Mouse (Mus musculus): Measurements from ENCODE around the gene Tfpt. TPM values are rescaled to one million over a fixed set of nuclear protein-coding genes. Genes with fewer than 3 reads are reported as not detected.

Tfpt gene
- total RNA-seq (2015; ENCODE audit: low replicate concordance): 4.2 and 4.6 TPM in 2 replicates
- total RNA-seq (2017; ENCODE audit: low replicate concordance): 15.4 and 15.5 TPM in 2 replicates

DNA sequence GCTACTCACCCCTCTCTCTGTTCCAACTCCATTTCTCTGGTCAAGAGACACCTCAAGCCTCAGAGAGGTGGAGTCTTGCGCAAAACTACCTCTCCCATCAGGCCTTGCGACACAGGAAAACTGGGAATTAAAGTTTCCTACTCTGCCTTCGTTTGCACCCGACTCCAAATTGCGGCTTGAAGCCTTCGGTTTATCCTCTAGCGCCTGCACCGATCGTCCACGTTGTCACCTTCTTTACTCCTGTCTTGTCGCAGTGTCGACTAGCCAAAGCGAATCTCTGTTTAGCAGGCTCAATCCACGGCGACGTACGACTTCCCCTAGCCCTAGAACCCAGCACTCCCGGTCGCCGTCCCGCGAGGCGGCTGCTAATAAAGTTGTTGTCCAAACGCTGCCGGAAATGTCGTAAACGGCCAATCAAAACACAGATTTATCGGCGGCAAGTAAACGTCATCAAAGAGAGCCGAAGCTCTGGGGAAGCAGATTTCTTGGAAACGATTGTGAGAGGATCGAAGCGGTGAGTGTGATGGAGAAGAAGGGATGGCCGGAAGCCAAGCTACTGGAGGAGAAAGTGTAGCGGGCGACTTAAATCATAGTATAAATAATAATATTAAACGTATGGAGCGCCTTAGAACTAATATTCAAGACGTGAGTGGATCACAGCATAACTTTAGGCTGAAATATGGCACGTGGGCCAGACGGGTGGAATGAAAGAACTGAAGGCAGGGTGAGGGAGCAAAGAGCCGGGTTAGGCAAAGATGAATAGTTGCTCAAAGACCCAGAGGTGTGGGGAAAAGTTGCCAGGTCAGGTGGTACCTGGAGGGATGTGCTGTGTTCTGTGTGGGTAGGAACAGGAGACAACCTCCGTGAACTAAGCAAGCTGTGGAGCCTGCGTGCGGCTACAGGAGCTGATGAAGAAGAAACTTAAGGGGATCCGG lies at the start of gene Tfpt, which contains the start of gene Prpf31:
Tfpt (minus strand) TSS at position 387 of the 935 bp plus-strand sequence.
Prpf31 (plus strand) TSS at position 443 of the 935 bp plus-strand sequence.
- peak; percentile 92 for ATAC-seq (replicated peaks; ENCODE audit: low FRiP score, poor library complexity, severe bottlenecking)

DNA sequence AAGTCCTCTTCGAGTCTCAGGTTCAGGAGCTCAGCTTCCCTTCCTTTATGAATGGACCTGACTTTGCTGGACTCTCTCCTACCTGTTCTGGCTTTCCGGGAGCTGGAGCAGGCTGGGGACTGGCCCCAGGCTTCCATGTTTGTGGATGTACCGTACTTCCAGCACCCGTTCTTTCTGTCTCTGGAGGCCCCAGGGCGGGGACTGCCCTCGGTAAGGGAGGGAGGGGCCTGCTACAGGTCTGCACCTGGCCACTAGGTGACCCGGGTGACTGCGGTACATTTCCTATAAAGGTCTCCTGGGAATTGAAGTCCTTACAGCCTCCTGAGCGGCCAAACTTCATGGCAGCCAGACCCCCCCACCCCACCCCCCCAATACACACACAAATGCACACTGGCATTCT lies 47.6 kb upstream of the Tfpt start, which contains the start of gene Tmc4:
Tmc4 (minus strand) TSS at position 212 of the 400 bp plus-strand sequence.
- ATAC-seq (replicated peaks; ENCODE audit: low FRiP score, poor library complexity, severe bottlenecking): no peak

DNA sequence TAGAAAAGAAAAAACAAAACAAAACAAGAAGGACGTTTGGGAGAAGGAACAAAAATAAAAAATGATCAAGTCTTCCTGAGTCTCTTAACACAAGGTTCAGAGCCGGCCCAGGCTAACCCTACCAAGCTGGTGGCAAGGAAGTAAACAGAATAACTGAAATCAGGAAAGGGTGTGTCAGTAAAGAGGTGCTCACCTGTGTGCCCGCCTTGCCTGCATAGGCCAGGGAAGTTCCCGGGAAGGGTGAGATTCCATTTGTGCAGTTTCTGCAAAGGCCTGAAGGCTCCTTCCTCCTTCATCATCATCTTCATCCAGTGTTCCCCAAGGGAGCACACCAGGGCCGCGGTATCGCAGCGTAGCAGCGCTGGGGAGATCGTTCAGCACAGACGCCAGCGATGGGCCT lies 46.6 kb upstream of the Tfpt start:
- no peak for ATAC-seq (replicated peaks; ENCODE audit: low FRiP score, poor library complexity, severe bottlenecking)

DNA sequence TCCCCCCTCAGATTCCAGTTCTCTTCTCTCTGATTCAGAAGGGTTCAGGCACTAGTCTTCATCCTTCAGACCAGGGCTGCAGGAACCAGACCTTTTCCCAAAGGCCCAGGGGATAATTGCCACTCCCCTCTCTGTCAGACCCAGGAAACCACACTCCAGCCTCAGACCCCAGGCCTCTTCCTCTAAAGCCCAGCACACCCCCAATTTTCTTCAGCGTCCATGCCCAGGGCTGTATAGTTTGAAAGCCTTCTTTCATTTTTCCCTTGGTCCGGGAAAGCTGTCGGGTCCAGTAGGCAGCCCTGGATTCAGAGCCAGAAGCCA lies 45.5 kb upstream of the Tfpt start:
- ATAC-seq (replicated peaks; ENCODE audit: low FRiP score, poor library complexity, severe bottlenecking): no peak

DNA sequence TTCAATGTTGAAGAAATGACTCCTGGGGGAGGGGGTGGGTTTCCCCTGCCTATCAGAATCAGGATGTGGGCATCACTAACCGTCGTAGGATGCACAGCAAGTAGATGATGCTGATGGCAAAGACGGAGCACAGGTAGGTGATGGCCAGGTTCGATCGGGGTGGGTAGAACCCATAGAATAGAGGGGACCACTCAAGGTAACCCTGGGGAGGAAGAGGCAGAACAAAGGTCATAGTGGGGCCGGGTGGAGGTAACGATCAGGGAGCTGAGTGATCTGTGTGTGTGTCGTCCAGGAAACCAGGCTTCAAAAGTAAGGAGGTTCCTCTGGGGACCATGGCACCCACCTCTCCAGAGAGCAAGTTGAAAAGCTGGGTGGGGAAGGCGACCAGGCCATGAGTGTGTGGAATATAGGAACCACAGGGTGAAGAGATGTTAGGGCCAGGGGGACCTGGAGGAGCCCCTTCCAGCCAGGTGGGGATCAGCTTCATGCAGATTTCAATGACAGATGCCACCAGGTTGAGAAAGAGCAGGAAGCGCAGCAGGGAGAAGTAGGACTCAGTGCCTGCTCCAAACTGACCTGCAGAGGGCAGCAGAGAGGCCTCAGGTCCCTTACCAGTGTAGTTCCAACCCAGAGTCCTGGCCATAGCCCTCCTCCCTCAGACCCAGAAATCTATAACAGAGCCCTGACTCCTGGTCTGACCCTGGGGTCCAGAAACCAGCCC lies 44.9 kb upstream of the Tfpt start:
- peak; percentile 93 for ATAC-seq (replicated peaks; ENCODE audit: low FRiP score, poor library complexity, severe bottlenecking)

DNA sequence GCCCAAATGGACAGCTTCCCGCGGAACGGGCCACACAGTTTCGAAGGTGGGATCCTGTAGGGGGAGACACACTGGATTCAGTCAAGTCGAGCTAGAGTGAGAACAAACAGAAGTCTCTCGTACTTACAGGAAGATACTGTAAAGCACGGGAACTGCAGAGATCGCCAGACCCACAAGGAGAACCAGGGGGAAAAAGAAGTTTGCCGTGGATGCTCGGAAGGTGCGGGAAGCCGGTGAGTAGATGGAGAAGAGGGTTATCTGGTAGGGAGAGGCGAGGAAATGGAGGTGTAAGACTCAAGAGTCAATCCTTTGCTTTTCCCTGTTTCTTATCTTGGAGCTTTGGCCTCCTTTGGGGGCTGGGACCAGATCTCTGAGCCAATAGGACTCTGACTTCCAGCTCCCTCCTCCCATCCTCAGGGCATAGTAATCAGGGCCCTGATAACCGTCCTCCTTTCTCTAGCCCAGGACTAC lies 37.2 kb upstream of the Tfpt start:
- ATAC-seq (replicated peaks; ENCODE audit: low FRiP score, poor library complexity, severe bottlenecking): no peak

DNA sequence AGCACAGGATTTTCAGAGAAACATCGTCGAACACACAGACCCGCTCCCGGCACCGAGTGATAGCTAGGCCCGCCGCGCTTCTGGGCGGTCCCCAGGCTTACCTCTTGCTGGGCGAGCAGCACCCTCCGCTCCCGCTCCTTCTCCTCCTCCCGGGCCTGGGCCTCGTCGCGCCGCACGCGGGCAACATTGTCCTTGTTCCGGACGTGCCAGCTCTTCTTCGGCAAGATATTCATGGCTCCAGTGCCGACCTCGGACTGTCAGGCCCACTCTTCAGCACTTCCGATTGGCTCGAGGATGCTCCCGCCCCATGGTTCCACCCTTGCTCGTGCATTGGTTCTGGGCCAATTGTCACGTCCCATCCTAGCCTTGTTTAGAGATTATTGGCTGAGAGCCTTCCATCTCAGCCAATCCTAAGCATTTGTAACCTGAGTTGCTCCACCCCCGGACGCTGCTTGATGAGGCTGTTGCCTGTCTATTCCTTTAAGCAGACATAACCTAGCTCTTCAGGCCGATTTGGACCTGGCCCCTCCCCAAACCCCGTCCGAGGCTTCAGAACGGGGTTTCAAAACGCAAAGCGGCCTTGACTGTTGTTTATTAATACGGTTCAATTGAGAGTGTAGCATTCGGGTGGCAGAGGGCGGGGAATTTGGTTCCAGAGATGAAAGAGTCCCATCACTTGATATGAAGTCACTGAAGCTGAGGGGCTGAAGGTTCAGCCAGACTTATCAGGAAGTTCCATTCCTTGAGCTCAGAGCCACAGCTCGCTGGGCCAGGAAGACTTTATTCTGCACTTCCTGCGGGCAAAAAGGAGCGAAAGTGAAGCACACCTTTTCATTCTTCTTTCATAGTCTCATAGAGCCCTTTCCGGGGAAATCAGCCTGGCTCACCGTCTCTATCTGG lies 35.7 kb upstream of the Tfpt start, which contains the start of gene Leng1:
Leng1 (minus strand) TSS at position 626 of the 900 bp plus-strand sequence.
- ATAC-seq (replicated peaks; ENCODE audit: low FRiP score, poor library complexity, severe bottlenecking): peak; percentile 94

DNA sequence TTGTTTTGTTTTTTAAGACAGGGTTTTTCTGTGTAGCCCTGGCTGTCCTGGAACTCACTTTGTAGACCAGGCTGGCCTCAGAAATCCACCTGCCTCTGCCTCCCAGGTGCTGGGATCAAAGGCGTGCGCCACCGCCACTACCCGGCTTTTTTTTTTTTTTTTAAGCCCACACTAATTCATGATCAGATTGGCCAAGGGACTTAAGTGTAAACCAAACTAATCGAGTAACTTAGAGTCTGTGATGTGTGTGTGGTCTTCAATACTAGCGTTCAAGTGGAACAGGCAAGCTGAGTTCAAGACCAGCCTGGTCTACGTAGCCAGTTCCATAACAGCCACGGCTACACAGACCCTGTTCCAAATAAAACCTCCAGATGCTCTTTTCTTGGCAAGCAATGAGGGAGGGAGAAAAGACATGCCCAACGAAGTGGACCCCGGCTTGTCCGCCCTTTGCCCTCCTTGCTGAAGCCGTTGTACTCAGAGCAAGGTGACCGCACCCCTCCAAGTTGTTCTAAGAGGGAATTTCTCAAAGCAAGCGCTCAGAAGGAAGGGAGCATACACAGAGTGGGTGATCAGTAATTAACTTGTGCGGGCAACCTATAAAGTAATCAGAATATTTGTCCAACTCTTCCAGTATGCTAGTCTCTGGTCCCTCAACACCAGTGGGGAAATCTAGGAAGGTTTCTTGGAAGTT lies 34.9 kb upstream of the Tfpt start:
- ATAC-seq (replicated peaks; ENCODE audit: low FRiP score, poor library complexity, severe bottlenecking): no peak

DNA sequence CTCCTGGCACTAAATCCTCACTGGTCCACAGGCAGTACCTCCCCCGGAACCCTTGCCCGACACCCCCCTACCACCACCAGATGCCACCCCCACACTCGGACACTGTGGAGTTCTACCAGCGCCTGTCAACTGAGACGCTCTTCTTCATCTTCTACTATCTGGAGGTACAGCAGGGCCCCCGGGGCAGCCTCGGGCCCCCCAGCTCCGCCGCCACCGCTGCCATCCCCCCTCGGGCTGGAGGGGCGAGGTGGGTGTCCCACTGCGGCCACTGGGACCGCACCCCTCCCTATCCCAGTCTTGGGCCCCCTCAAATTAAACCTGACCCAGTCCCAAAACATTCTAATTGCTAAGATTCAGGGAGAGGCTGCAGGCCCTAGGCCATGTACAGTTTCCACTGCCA lies 28.8 kb upstream of the Tfpt start:
- ATAC-seq (replicated peaks; ENCODE audit: low FRiP score, poor library complexity, severe bottlenecking): no peak

DNA sequence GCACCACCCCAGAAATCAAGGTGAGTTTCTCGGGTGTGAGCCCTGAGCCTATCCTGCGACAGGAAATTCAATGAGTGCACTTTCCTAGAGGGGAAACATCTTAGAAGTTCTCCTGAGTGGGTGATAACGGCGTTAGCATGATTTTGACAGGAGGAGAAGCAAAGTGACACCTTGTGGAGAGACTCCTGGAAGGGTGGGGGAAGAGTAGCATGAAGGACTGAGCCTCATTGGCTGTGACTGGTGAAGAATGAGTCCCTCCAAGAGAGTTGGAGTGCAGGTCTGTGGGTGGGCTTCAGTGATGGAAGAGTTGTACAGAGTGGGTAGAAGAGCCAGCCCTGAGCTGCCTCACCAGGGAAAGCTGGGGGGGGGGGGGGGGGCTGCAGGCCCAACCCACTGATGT lies 27.2 kb upstream of the Tfpt start:
- no peak for ATAC-seq (replicated peaks; ENCODE audit: low FRiP score, poor library complexity, severe bottlenecking)

DNA sequence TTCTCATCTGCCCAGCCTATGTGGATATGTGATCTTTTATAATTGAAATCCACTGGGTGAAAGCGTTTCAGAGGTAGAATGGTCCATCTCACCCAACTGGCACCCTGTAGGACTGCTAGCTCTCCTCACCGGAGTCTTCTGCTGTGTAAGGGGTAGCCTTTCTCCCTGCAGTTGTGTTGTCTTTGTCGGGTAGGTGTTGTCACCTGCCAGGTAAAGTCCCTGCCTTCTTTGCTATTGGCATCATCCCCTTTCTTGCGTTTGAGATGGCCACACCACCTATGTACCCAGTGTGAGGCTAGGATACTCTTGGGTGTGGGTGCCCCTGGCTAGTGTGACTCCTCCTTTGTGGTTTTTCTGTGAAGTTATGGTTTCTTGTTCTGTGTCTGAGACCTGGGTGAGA lies 16.9 kb upstream of the Tfpt start:
- ATAC-seq (replicated peaks; ENCODE audit: low FRiP score, poor library complexity, severe bottlenecking): no peak

DNA sequence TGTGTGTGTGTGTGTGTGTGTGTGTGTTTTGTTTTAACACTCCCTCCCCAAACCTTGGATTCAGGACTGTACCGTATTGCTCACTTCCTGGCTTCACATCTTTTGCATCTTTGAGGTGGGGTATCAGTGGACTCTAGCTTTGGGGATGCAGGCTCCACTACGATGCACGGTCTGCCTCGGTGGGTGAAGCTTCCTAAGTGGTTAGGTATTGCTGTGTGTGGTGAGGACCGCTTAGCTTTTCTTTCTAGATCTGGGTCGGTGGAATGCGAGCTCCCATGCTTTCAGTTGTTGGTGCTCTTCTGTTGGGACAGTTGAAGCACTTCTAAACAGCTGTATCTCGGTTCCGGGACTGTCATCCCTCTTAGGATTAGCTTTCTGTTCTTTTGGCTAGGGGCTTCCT lies 16.5 kb upstream of the Tfpt start:
- no peak for ATAC-seq (replicated peaks; ENCODE audit: low FRiP score, poor library complexity, severe bottlenecking)

DNA sequence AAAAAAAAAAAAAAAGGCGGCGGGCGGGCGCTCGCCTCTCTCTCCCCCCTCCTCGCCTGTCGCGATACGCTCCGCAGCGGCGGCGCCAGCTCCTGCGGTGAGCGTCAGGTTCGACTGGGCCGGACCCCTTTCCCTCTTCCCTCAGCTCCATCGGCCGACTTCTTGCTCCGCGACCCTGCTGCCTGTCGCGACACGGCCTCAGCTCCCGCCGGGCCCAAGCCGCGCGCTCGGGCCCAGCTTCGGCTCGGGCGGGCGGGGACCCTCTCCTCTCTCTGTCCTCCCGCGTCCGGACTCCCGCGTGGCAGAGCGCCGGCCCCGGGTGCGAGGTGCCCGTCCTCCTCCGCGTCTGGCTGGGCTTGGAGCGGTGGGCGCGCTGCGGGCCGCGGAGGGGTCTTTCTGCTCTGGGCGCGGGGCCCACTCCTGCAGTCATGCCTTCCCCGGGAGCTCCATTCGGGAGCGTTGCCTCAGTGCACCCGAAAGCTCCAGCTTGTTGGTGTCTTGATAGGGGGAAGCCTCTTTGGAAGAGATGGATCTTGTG lies 15.8 kb upstream of the Tfpt start:
- peak; percentile 26 for ATAC-seq (replicated peaks; ENCODE audit: low FRiP score, poor library complexity, severe bottlenecking)

DNA sequence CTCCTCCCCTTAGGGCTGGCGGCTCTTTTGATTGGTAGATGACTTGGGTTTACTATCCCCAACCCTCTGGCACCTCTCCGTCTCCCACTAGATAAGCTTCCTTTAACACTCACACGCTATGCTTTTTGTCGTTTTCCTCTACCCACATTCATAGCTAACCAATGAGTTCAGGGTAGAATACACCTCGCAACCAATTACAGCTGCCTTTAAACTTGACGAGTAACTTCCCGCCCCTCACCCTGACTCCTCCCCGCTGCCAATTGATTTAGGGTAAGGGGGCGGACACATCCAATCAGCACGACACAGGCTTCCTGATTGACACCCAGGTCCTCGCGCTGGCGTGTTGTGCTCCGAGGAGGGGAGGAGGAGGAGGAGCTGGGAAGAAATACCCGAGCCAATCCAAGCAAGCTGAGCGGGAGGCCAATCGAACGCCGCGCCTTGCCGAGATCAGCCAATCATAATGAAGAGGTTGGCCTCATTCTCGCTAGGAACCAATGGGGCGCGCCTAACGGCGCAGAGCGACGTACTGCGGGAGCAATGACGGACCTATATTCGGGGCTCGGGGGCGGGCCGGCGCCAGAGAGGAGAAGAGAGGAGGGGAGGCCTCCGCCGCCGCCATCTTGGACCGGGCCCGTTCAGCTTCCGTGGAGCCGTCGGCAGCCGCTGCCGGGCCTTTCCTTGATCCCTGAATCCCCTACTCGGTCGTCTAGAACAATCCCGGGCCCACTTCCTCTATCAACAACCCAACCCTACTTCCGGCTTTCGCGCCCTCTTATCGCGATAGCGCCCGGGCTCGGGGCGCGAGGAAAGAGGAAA lies 15.2 kb upstream of the Tfpt start, which contains the start of gene Cnot3:
Cnot3 (plus strand) TSS at position 597 of the 816 bp plus-strand sequence.
- peak; percentile 92 for ATAC-seq (replicated peaks; ENCODE audit: low FRiP score, poor library complexity, severe bottlenecking)

DNA sequence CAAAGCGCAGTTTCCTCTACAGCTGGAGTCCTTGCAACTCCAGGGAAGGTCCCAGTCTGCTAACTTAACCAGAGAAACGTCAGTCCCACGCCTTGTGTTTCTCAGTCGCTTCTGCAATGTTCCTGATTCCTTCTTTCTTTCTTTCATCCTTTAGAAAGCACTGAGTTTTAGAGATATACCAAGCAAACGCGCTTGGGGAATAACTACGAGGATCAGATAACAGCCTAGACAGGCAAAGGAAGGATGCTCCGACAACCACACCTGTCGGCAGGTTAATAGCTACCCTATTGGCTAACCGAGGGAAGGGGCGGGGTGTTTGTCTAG lies 14.6 kb upstream of the Tfpt start:
- ATAC-seq (replicated peaks; ENCODE audit: low FRiP score, poor library complexity, severe bottlenecking): peak; percentile 2; the same call in 1 of the 2 replicates

DNA sequence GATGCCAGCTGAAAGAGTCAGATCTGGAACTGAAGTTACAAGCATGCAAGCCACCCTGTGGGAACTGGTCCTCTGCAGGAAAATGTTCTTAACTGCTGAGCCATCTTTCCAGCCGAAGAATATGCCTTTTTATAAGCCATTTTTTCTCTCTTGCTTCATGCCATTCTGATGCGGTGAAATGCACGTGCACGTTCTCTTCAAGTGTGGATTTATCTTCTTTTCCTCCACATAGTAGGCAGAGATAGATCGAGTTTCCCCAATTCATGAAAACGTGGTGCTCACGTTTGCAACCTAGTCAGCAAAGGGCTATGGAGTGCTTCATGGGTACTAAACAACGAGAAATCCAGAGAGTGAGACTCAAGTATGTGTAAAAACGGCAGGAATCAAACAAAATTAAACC lies 14.1 kb upstream of the Tfpt start:
- ATAC-seq (replicated peaks; ENCODE audit: low FRiP score, poor library complexity, severe bottlenecking): no peak

DNA sequence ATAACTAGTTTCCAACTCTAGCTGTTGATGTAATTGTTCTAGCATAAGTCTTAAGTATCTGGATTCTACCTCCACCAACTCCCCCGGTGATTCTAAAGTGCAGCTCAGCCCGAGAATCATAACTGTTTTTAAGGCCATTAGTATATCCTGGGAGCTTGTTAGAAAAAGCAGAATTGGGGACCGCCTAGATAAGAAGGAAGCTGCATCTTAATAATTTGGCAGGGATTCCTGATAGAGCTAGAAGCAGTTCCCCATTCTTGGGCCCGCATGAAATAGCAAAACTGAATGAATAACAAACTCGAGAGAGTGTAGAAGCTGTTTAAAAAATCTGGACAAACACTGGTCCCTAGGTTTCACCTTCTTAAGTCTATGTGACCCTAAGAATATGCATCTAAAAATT lies 13.7 kb upstream of the Tfpt start:
- no peak for ATAC-seq (replicated peaks; ENCODE audit: low FRiP score, poor library complexity, severe bottlenecking)

DNA sequence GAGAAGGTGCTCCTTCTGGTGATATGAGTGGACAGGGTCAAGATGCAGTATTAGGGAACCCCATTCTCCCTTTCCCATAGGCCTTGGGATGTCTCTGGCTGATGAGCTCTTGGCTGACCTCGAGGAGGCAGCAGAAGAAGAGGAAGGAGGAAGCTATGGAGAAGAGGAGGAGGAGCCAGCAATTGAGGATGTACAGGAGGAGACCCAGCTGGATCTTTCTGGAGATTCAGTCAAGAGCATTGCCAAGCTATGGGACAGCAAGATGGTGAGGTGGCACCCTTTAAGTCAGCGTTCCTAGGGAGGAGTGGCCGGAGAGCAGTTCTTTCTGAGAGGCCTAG lies 718 bp upstream of the Tfpt start:
- no peak for ATAC-seq (replicated peaks; ENCODE audit: low FRiP score, poor library complexity, severe bottlenecking)

All from erythroblast, adult 5-6 weeks (primary cell).